Mouse (Mus musculus): ENCODE data around the gene Zmynd11.

The Zmynd11 gene

GRCm38 (mm10) chr13:9713462-9714134 is 51.5 kb downstream of the Zmynd11 start:
- in situ Hi-C loops (cut with MseI, MboI), result no loop called here

GRCm38 (mm10) chr13:9712971-9713370 is 52.2 kb downstream of the Zmynd11 start:
- in situ Hi-C loops (cut with MseI, MboI), result no loop called here

GRCm38 (mm10) chr13:9712409-9712808 is 52.7 kb downstream of the Zmynd11 start:
- in situ Hi-C loops (cut with MseI, MboI), result no loop called here

- in situ Hi-C loops (cut with MseI, MboI), result no loop called here
These were observed 56.5 kb downstream of the Zmynd11 start for GRCm38 (mm10) chr13:9708433-9709240.

GRCm38 (mm10) chr13:9706720-9707119 is 58.4 kb downstream of the Zmynd11 start:
- in situ Hi-C loops (cut with MseI, MboI), result no loop called here

- in situ Hi-C loops (cut with MseI, MboI), result no loop called here
These were observed 62.4 kb downstream of the Zmynd11 start for GRCm38 (mm10) chr13:9702615-9703235.

GRCm38 (mm10) chr13:9697340-9697739 is 67.8 kb downstream of the Zmynd11 start:
- in situ Hi-C loops (cut with MseI, MboI), result no loop called here

GRCm38 (mm10) chr13:9695809-9696208 is 69.3 kb downstream of the Zmynd11 start:
- in situ Hi-C loops (cut with MseI, MboI), result no loop called here

GRCm38 (mm10) chr13:9695403-9695802 is 69.7 kb downstream of the Zmynd11 start:
- in situ Hi-C loops (cut with MseI, MboI), result no loop called here

- in situ Hi-C loops (cut with MseI, MboI), result no loop called here
These were observed 70.5 kb downstream of the Zmynd11 start for GRCm38 (mm10) chr13:9694651-9695050.

- in situ Hi-C loops (cut with MseI, MboI), result no loop called here
These were observed 72.3 kb downstream of the Zmynd11 start for GRCm38 (mm10) chr13:9692876-9693275.

GRCm38 (mm10) chr13:9689366-9689765 is 75.8 kb downstream of the Zmynd11 start:
- in situ Hi-C loops (cut with MseI, MboI), result no loop called here

GRCm38 (mm10) chr13:9686765-9687164 is 78.4 kb downstream of the Zmynd11 start:
- in situ Hi-C loops (cut with MseI, MboI), result no loop called here

GRCm38 (mm10) chr13:9686261-9686660 is 78.9 kb downstream of the Zmynd11 start:
- in situ Hi-C loops (cut with MseI, MboI), result no loop called here

- in situ Hi-C loops (cut with MseI, MboI), result no loop called here
These were observed 80.8 kb downstream of the Zmynd11 start for GRCm38 (mm10) chr13:9684153-9684923.

- in situ Hi-C loops (cut with MseI, MboI), result no loop called here
These were observed 81.8 kb downstream of the Zmynd11 start for GRCm38 (mm10) chr13:9683280-9683679.

GRCm38 (mm10) chr13:9681492-9681891 is 83.6 kb downstream of the Zmynd11 start:
- in situ Hi-C loops (cut with MseI, MboI), result no loop called here

- in situ Hi-C loops (cut with MseI, MboI), result no loop called here
These were observed 91.0 kb downstream of the Zmynd11 start for GRCm38 (mm10) chr13:9674126-9674525.

GRCm38 (mm10) chr13:9669246-9669645 is 95.9 kb downstream of the Zmynd11 start:
- in situ Hi-C loops (cut with MseI, MboI), result no loop called here

- in situ Hi-C loops (cut with MseI, MboI), result no loop called here
These were observed 97.1 kb downstream of the Zmynd11 start for GRCm38 (mm10) chr13:9667954-9668496.

- in situ Hi-C loops (cut with MseI, MboI), result no loop called here
These were observed 101.5 kb downstream of the Zmynd11 start for GRCm38 (mm10) chr13:9663593-9663992.

- in situ Hi-C loops (cut with MseI, MboI), result no loop called here
These were observed 104.4 kb downstream of the Zmynd11 start for GRCm38 (mm10) chr13:9660711-9661110.
